Mouse (Mus musculus): ENCODE results near the gene Mrps30. TPM values are rescaled to one million over a fixed set of nuclear protein-coding genes. Genes with fewer than 3 reads are reported as not detected.
"Not testable (repeated sequence)": the region's sequence is repeated elsewhere in the genome, so short reads cannot be mapped to it uniquely, and the experiment has no call there.

Gene Mrps30
- polyA plus RNA-seq, 1 experiment: 24.7 TPM

- Histone ChIP-seq H3K4me1 (replicated peaks; ENCODE audit: control insufficient read depth, insufficient read depth, low read length) (no peaks in the 10 kb centered on the region), H3K36me3 (ENCODE audit: control insufficient read depth, insufficient read depth, low read length) (no peaks in the 10 kb centered on the region), H3K27me3 (ENCODE audit: control insufficient read depth, insufficient read depth, low read length) (no peaks in the 10 kb centered on the region), H3K4me3 (ENCODE audit: control insufficient read depth, insufficient read depth, low read length) (no peak overlapping the region), H3K27ac (ENCODE audit: control insufficient read depth, insufficient read depth, low read length) (no peak overlapping the region)
- DNase-seq: no peak
- 82% methylated on average over 6 of the region's 6 CpGs for WGBS
- TF ChIP-seq CTCF (IDR thresholded peaks at IDR 0.05; ENCODE audit: borderline replicate concordance, control insufficient read depth, extremely low read depth, insufficient read depth, low read length, poor library complexity) (no peak), POLR2A (IDR thresholded peaks at IDR 0.05; ENCODE audit: control insufficient read depth, extremely low read depth, insufficient read depth, low read length, poor library complexity) (no peak)
These were observed 13.3 kb upstream of the Mrps30 start for GRCm38 (mm10) chr13:118400340-118400739.

GRCm38 (mm10) chr13:118395803-118396202 lies 8.8 kb upstream of the Mrps30 start:
- H3K27ac ChIP-seq (ENCODE audit: control insufficient read depth, insufficient read depth, low read length): no peak overlapping the region
- no peaks in the 10 kb centered on the region for H3K27me3 ChIP-seq (ENCODE audit: control insufficient read depth, insufficient read depth, low read length)
- 93% methylated on average over 3 of the region's 3 CpGs for WGBS
- no peak overlapping the region for H3K4me3 ChIP-seq (ENCODE audit: control insufficient read depth, insufficient read depth, low read length)
- no peaks in the 10 kb centered on the region for H3K36me3 ChIP-seq (ENCODE audit: control insufficient read depth, insufficient read depth, low read length)
- no peak for TF ChIP-seq POLR2A (IDR thresholded peaks at IDR 0.05; ENCODE audit: control insufficient read depth, extremely low read depth, insufficient read depth, low read length, poor library complexity)
- TF ChIP-seq CTCF (IDR thresholded peaks at IDR 0.05; ENCODE audit: borderline replicate concordance, control insufficient read depth, extremely low read depth, insufficient read depth, low read length, poor library complexity): no peak
- DNase-seq: no peak
- no peaks in the 10 kb centered on the region for H3K4me1 ChIP-seq (replicated peaks; ENCODE audit: control insufficient read depth, insufficient read depth, low read length)

GRCm38 (mm10) chr13:118387448-118387801 lies 373 bp upstream of the Mrps30 start:
- not testable (repeated sequence) for H3K4me1 ChIP-seq (replicated peaks; ENCODE audit: control insufficient read depth, insufficient read depth, low read length); H3K27me3 ChIP-seq (ENCODE audit: control insufficient read depth, insufficient read depth, low read length); H3K27ac ChIP-seq (ENCODE audit: control insufficient read depth, insufficient read depth, low read length); DNase-seq
- Histone ChIP-seq H3K4me3 (ENCODE audit: control insufficient read depth, insufficient read depth, low read length) (peak overlapping the region; percentile 35), H3K36me3 (ENCODE audit: control insufficient read depth, insufficient read depth, low read length) (peaks cover 18% of the 10 kb centered on the region)
- WGBS: 7% methylated on average over 10 of the region's 10 CpGs

GRCm38 (mm10) chr13:118380381-118380780 lies 6.7 kb downstream of the Mrps30 start:
- H3K4me1 ChIP-seq (replicated peaks; ENCODE audit: control insufficient read depth, insufficient read depth, low read length): no peaks in the 10 kb centered on the region
- no peak overlapping the region for H3K27ac ChIP-seq (ENCODE audit: control insufficient read depth, insufficient read depth, low read length)
- no peaks in the 10 kb centered on the region for H3K27me3 ChIP-seq (ENCODE audit: control insufficient read depth, insufficient read depth, low read length)
- no peak overlapping the region for H3K4me3 ChIP-seq (ENCODE audit: control insufficient read depth, insufficient read depth, low read length)
- TF ChIP-seq POLR2A (IDR thresholded peaks at IDR 0.05; ENCODE audit: control insufficient read depth, extremely low read depth, insufficient read depth, low read length, poor library complexity) (no peak), CTCF (IDR thresholded peaks at IDR 0.05; ENCODE audit: borderline replicate concordance, control insufficient read depth, extremely low read depth, insufficient read depth, low read length, poor library complexity) (no peak)
- WGBS: 89% methylated on average over 10 of the region's 10 CpGs
- no peak for DNase-seq
- peaks cover 49% of the 10 kb centered on the region for H3K36me3 ChIP-seq (ENCODE audit: control insufficient read depth, insufficient read depth, low read length)

- Histone ChIP-seq H3K36me3 (ENCODE audit: control insufficient read depth, insufficient read depth, low read length) (peaks cover 45% of the 10 kb centered on the region), H3K4me1 (replicated peaks; ENCODE audit: control insufficient read depth, insufficient read depth, low read length) (no peaks in the 10 kb centered on the region), H3K4me3 (ENCODE audit: control insufficient read depth, insufficient read depth, low read length) (no peak overlapping the region), H3K27me3 (ENCODE audit: control insufficient read depth, insufficient read depth, low read length) (no peaks in the 10 kb centered on the region), H3K27ac (ENCODE audit: control insufficient read depth, insufficient read depth, low read length) (no peak overlapping the region)
- peak; percentile 60 for DNase-seq
- WGBS: 77% methylated on average over 1 of the region's 1 CpGs
- TF ChIP-seq POLR2A (IDR thresholded peaks at IDR 0.05; ENCODE audit: control insufficient read depth, extremely low read depth, insufficient read depth, low read length, poor library complexity): no peak
- TF ChIP-seq CTCF (IDR thresholded peaks at IDR 0.05; ENCODE audit: borderline replicate concordance, control insufficient read depth, extremely low read depth, insufficient read depth, low read length, poor library complexity): no peak
These were observed 7.9 kb downstream of the Mrps30 start for GRCm38 (mm10) chr13:118379155-118379554.

GRCm38 (mm10) chr13:118372871-118373270 lies 14.2 kb downstream of the Mrps30 start:
- Histone ChIP-seq H3K36me3 (ENCODE audit: control insufficient read depth, insufficient read depth, low read length) (peaks cover 8% of the 10 kb centered on the region; the same call in 1 of the 2 replicates), H3K27ac (ENCODE audit: control insufficient read depth, insufficient read depth, low read length) (no peak overlapping the region), H3K4me1 (replicated peaks; ENCODE audit: control insufficient read depth, insufficient read depth, low read length) (no peaks in the 10 kb centered on the region), H3K27me3 (ENCODE audit: control insufficient read depth, insufficient read depth, low read length) (no peaks in the 10 kb centered on the region), H3K4me3 (ENCODE audit: control insufficient read depth, insufficient read depth, low read length) (no peak overlapping the region)
- DNase-seq: no peak
- 97% methylated on average over 4 of the region's 4 CpGs for WGBS
- no peak for TF ChIP-seq CTCF (IDR thresholded peaks at IDR 0.05; ENCODE audit: borderline replicate concordance, control insufficient read depth, extremely low read depth, insufficient read depth, low read length, poor library complexity)
- TF ChIP-seq POLR2A (IDR thresholded peaks at IDR 0.05; ENCODE audit: control insufficient read depth, extremely low read depth, insufficient read depth, low read length, poor library complexity): no peak

GRCm38 (mm10) chr13:118365774-118366173 lies 21.3 kb downstream of the Mrps30 start:
- no peaks in the 10 kb centered on the region for H3K4me1 ChIP-seq (replicated peaks; ENCODE audit: control insufficient read depth, insufficient read depth, low read length)
- H3K27me3 ChIP-seq (ENCODE audit: control insufficient read depth, insufficient read depth, low read length): no peaks in the 10 kb centered on the region
- 71% methylated on average over 1 of the region's 1 CpGs for WGBS
- no peak for DNase-seq
- no peaks in the 10 kb centered on the region for H3K36me3 ChIP-seq (ENCODE audit: control insufficient read depth, insufficient read depth, low read length)
- H3K27ac ChIP-seq (ENCODE audit: control insufficient read depth, insufficient read depth, low read length): no peak overlapping the region
- H3K4me3 ChIP-seq (ENCODE audit: control insufficient read depth, insufficient read depth, low read length): no peak overlapping the region
- TF ChIP-seq CTCF (IDR thresholded peaks at IDR 0.05; ENCODE audit: borderline replicate concordance, control insufficient read depth, extremely low read depth, insufficient read depth, low read length, poor library complexity) (no peak), POLR2A (IDR thresholded peaks at IDR 0.05; ENCODE audit: control insufficient read depth, extremely low read depth, insufficient read depth, low read length, poor library complexity) (no peak)
